Mouse (Mus musculus) adrenal gland, postnatal 14 days (tissue): Measurements from ENCODE around the gene Sh3gl1. TPM values are rescaled to one million over a fixed set of nuclear protein-coding genes. Genes with fewer than 3 reads are reported as not detected.
A peak's percentile ranks its signal among the peaks of the same experiment; 100 is the strongest.
"Not testable (repeated sequence)": the region's sequence is repeated elsewhere in the genome, so short reads cannot be mapped to it uniquely, and the experiment has no call there.

ENCODE experiments used
- DNase-seq: peaks from one replicate; pipeline ENCODE4 v3.0.0; 2021; ENCODE audit warnings: mixed read lengths
- long read RNA-seq, 2 experiments: library from polyadenylated mRNA; stranded (forward); transcript quantifications; one replicate each; pipeline ENCODE4 v2.0.0; 2021
- total RNA-seq: library from RNA; stranded (reverse); gene quantifications from 2 replicates; pipeline ENCODE4 v1.2.3, GENCODE M21; 2021

Gene Sh3gl1
- total RNA-seq: 46.2 and 53.7 TPM in 2 replicates
- long read RNA-seq, experiment 1, transcript Sh3gl1-201 (10 exons, 2,073 nt): major isoform, 122 of 148 reads
- long read RNA-seq, experiment 1, partial matches to known transcripts: 7 of 148 reads
- long read RNA-seq, experiment 1, other reads (novel, unspliced or antisense): 18 of 148 reads
- long read RNA-seq, experiment 2, transcript Sh3gl1-201 (10 exons, 2,073 nt): major isoform, 74 of 97 reads
- long read RNA-seq, experiment 2, partial matches to known transcripts: 3 of 97 reads
- long read RNA-seq, experiment 2, other reads (novel, unspliced or antisense): 17 of 97 reads

GRCm38 (mm10) chr17:56036176-56036900 lies at the start of gene Sh3gl1:
TSS of gene Sh3gl1 (minus strand) at chr17:56036635.
- DNase-seq: peak; percentile 99

- DNase-seq: peak; percentile 55
Observed at GRCm38 (mm10) chr17:56080781-56081585, 44.5 kb upstream of the Sh3gl1 start.

GRCm38 (mm10) chr17:56079921-56080320 lies 43.5 kb upstream of the Sh3gl1 start:
- no peak for DNase-seq

GRCm38 (mm10) chr17:56078880-56079795 lies 42.7 kb upstream of the Sh3gl1 start, which contains the start of gene Hdgfl2:
TSS of gene Hdgfl2 (plus strand) at chr17:56079634.
- DNase-seq: peak; percentile 100

- not testable (repeated sequence) for DNase-seq
Observed at GRCm38 (mm10) chr17:56078361-56078760, 41.9 kb upstream of the Sh3gl1 start.

GRCm38 (mm10) chr17:56077523-56077922 lies 41.1 kb upstream of the Sh3gl1 start:
- DNase-seq: no peak

- peak; percentile 99 for DNase-seq
Observed at GRCm38 (mm10) chr17:56074827-56075208, 38.4 kb upstream of the Sh3gl1 start, which contains the start of gene Ubxn6. TSS of gene Ubxn6 (minus strand) at chr17:56075028.

- DNase-seq: peak; percentile 95
Observed at GRCm38 (mm10) chr17:56074097-56074826, 37.8 kb upstream of the Sh3gl1 start.

- DNase-seq: no peak
Observed at GRCm38 (mm10) chr17:56072243-56072642, 35.8 kb upstream of the Sh3gl1 start.

- no peak for DNase-seq
Observed at GRCm38 (mm10) chr17:56071126-56071525, 34.7 kb upstream of the Sh3gl1 start.

GRCm38 (mm10) chr17:56069066-56069465 lies 32.6 kb upstream of the Sh3gl1 start:
- DNase-seq: no peak

GRCm38 (mm10) chr17:56066451-56066850 lies 30.0 kb upstream of the Sh3gl1 start:
- no peak for DNase-seq

GRCm38 (mm10) chr17:56065715-56066114 lies 29.3 kb upstream of the Sh3gl1 start:
- not testable (repeated sequence) for DNase-seq

- no peak for DNase-seq
Observed at GRCm38 (mm10) chr17:56062081-56062480, 25.6 kb upstream of the Sh3gl1 start.

GRCm38 (mm10) chr17:56057381-56058120 lies 21.1 kb upstream of the Sh3gl1 start:
- no peak for DNase-seq

- DNase-seq: no peak
Observed at GRCm38 (mm10) chr17:56055945-56056678, 19.7 kb upstream of the Sh3gl1 start.

GRCm38 (mm10) chr17:56054938-56055337 lies 18.5 kb upstream of the Sh3gl1 start:
- no peak for DNase-seq

- no peak for DNase-seq
Observed at GRCm38 (mm10) chr17:56051369-56051768, 14.9 kb upstream of the Sh3gl1 start.

- DNase-seq: peak; percentile 16
Observed at GRCm38 (mm10) chr17:56040857-56041163, 4.4 kb upstream of the Sh3gl1 start.
